Mouse (Mus musculus): ENCODE data around the gene Mthfd1.

DNA sequence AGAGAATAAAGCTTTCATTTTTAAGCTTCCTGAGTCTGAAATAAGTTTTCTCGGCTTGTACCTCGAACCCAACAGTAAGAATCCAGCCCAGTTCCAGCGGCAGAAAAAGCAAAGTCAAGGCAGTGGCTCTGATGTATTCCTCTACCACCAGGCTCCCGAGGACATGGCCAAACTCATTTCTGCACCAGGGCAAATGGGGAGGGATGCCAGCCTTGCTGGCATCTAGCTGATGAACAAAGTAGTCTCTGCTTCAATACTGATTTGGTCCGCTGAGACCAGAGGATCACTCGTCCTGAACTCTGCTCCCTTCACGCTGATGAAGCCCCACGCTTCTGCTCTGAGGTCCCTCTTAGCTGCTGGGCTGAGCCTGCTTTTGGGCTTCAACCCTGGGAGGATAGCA is 1.1 kb upstream of the Mthfd1 start:
- no peak for TF ChIP-seq ZNF384 (IDR thresholded peaks at IDR 0.05; ENCODE audit: low read depth, low read length)
- no peak for TF ChIP-seq ZC3H11A (IDR thresholded peaks at IDR 0.05; ENCODE audit: borderline replicate concordance, low read depth, low read length)
- TF ChIP-seq HCFC1 (IDR thresholded peaks at IDR 0.05; ENCODE audit: borderline replicate concordance, insufficient read depth, low read length) = no peak
- no peak for TF ChIP-seq MAFK (IDR thresholded peaks at IDR 0.05; ENCODE audit: insufficient read depth, low read depth, low read length)

All from ES-E14 (cell line).